In genomic region chr1:35495963-35496362, GRCm38 (mm10) we compare ENCODE assay signal across 21 mouse cellular contexts.
A peak's percentile ranks its signal among the peaks of the same experiment; 100 is the strongest.
DNase-seq lines count a peak whose midpoint lies in the region; ATAC-seq and TF ChIP-seq lines count a peak whose summit lies in the region.
"Had no signal": no experiment of that assay in that cellular context is flagged by ENCODE, and none has a peak within 500 bp of the region (broad histone marks: within the 10 kb centered on the region; RNA-seq: fewer than 3 reads in every experiment).

No protein-coding gene starts in this region.

- H3K36me3 ChIP-seq in midbrain, postnatal 0 days (ENCODE audit: insufficient read depth, low read length), result no peaks in the 10 kb centered on the region
- no peaks in the 10 kb centered on the region for H3K36me3 ChIP-seq in midbrain, embryonic 10.5 days
- H3K36me3 ChIP-seq in neural tube, embryonic 14.5 days (ENCODE audit: control insufficient read depth, insufficient read depth, low read length), result no peaks in the 10 kb centered on the region
- H3K36me3 ChIP-seq: neural tube, embryonic 12.5 days had no signal

- DNase-seq in frontal cortex, postnatal 25 days (ENCODE audit: low spot score in 2 of 2), result no peak
- DNase-seq in kidney, postnatal 10 days, result peak; percentile 19
- DNase-seq in kidney, adult 9 months, result no peak
- DNase-seq in midbrain, postnatal 0 days (ENCODE audit: low spot score), result peak; percentile 27
- DNase-seq in midbrain, embryonic 10.5 days (ENCODE audit: low spot score), result no peak
- no peak for DNase-seq in embryo, embryonic 10 days (ENCODE audit: low spot score)
- DNase-seq: adrenal gland, postnatal 36 days; cerebellum, adult 2 months; cerebellum, postnatal 36 days; gastrocnemius, postnatal 36 days; left cerebral cortex, postnatal 4 days; liver had no signal

- H3K9me3 ChIP-seq in midbrain, postnatal 0 days (ENCODE audit: low read length), result 0 out of 2 replicates have a peak, but pooled peaks cover 3% of the 10 kb centered on the region
- no peaks in the 10 kb centered on the region for H3K9me3 ChIP-seq in midbrain, embryonic 10.5 days (replicated peaks)
- H3K9me3 ChIP-seq in neural tube, embryonic 14.5 days (ENCODE audit: control insufficient read depth, low read length), result no peaks in the 10 kb centered on the region
- H3K9me3 ChIP-seq: neural tube, embryonic 12.5 days had no signal

- no peaks in the 10 kb centered on the region for H3K4me1 ChIP-seq in midbrain, postnatal 0 days (ENCODE audit: insufficient read depth, low read length)
- H3K4me1 ChIP-seq in midbrain, embryonic 10.5 days, result no peaks in the 10 kb centered on the region
- H3K4me1 ChIP-seq in neural tube, embryonic 14.5 days (ENCODE audit: control insufficient read depth, insufficient read depth, low read length), result no peaks in the 10 kb centered on the region
- H3K4me1 ChIP-seq: neural tube, embryonic 12.5 days had no signal

- H3K9ac ChIP-seq in midbrain, postnatal 0 days (replicated peaks; ENCODE audit: low read length, poor library complexity, severe bottlenecking), result no peak overlapping the region
- no peak overlapping the region for H3K9ac ChIP-seq in neural tube, embryonic 14.5 days (replicated peaks; ENCODE audit: low read depth, low read length)
- H3K9ac ChIP-seq: neural tube, embryonic 12.5 days had no signal

- 79% methylated on average over 5 of the region's 5 CpGs for WGBS in midbrain, postnatal 0 days
- 86% methylated on average over 5 of the region's 5 CpGs for WGBS in midbrain, embryonic 10.5 days
- WGBS in neural tube, embryonic 14.5 days, result 22% methylated on average over 5 of the region's 5 CpGs

- TF ChIP-seq CTCF in midbrain, postnatal 0 days (IDR thresholded peaks at IDR 0.05), result no peak

- H3K4me2 ChIP-seq in midbrain, postnatal 0 days (ENCODE audit: low read depth, low read length, poor library complexity, severe bottlenecking), result no peak overlapping the region
- H3K4me2 ChIP-seq in neural tube, embryonic 14.5 days (ENCODE audit: low read depth, low read length), result no peak overlapping the region
- H3K4me2 ChIP-seq: midbrain, embryonic 11.5 days; neural tube, embryonic 12.5 days had no signal

- H3K4me3 ChIP-seq in midbrain, postnatal 0 days (ENCODE audit: low read depth, low read length), result no peak overlapping the region
- no peak overlapping the region for H3K4me3 ChIP-seq in midbrain, embryonic 10.5 days
- no peak overlapping the region for H3K4me3 ChIP-seq in neural tube, embryonic 14.5 days (ENCODE audit: low read depth, low read length)
- H3K4me3 ChIP-seq: layer of hippocampus, adult 2 months; left cerebral cortex, adult 2 months; neural tube, embryonic 12.5 days had no signal

- H3K27ac ChIP-seq in midbrain, postnatal 0 days (ENCODE audit: low read depth, low read length), result no peak overlapping the region
- H3K27ac ChIP-seq in midbrain, embryonic 10.5 days (replicated peaks), result no peak overlapping the region
- H3K27ac ChIP-seq in neural tube, embryonic 14.5 days (ENCODE audit: low read depth, low read length), result no peak overlapping the region
- H3K27ac ChIP-seq: layer of hippocampus, adult 2 months; left cerebral cortex, adult 2 months; neural tube, embryonic 12.5 days; stomach, postnatal 0 days had no signal

- no peaks in the 10 kb centered on the region for H3K27me3 ChIP-seq in midbrain, postnatal 0 days (ENCODE audit: insufficient read depth, low read length)
- H3K27me3 ChIP-seq in midbrain, embryonic 10.5 days (ENCODE audit: low read depth, poor library complexity, severe bottlenecking), result no peaks in the 10 kb centered on the region
- no peaks in the 10 kb centered on the region for H3K27me3 ChIP-seq in neural tube, embryonic 14.5 days (ENCODE audit: control insufficient read depth, insufficient read depth, low read length)
- H3K27me3 ChIP-seq: CH12.LX; neural tube, embryonic 12.5 days had no signal

- ATAC-seq in frontal cortex, adult (ENCODE audit: low TSS enrichment), result peak; percentile 74
- ATAC-seq in midbrain, postnatal 0 days (ENCODE audit: low FRiP score), result no peak
- peak; percentile 70; the same call in 1 of the 2 replicates for ATAC-seq in neural tube, embryonic 14.5 days (ENCODE audit: low read depth)
- ATAC-seq: intestine, postnatal 0 days had no signal

Comparison
In these comparisons a context has a peak if more than half of its experiments do, and no peak if none do; other contexts are left out.
1. DNase-seq: peak in kidney, postnatal 10 days (single experiment) and midbrain, postnatal 0 days (single experiment); none in frontal cortex, postnatal 25 days (0 of 2), kidney, adult 9 months (single experiment), midbrain, embryonic 10.5 days (single experiment) and embryo, embryonic 10 days (single experiment).